ENCODE assay signal across 23 mouse cellular contexts in the genomic region with DNA sequence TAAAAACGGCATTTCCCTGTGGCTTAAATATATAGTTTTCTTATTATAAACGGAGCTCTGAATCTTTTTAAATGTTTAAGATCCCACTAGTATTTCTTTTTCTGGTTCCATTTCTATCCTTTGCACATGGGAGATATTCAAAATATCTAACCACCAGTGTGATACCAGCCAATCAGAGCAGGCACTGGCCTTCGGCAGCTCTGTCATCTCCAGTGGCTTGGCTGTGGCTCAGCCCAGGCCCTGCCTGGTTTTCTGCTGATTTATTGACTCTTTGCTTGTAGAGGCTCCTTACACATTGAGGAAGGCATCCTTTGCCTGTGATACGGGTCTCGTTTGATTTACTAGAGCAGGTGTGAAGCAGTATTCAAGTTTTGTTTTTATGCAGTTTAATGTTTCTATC.
"Had no signal": no experiment of that assay in that cellular context is flagged by ENCODE, and none has a peak within 500 bp of the region (broad histone marks: within the 10 kb centered on the region; RNA-seq: fewer than 3 reads in every experiment).

No protein-coding gene starts in this region.

- H3K27ac ChIP-seq: embryonic facial prominence, embryonic 10.5 days; embryonic facial prominence, embryonic 12.5 days; embryonic facial prominence, embryonic 13.5 days; embryonic facial prominence, embryonic 15.5 days; forebrain, embryonic 10.5 days; forebrain, embryonic 12.5 days; forebrain, embryonic 13.5 days; forebrain, embryonic 15.5 days; heart, adult 2 months had no signal

- DNase-seq: cerebellum, adult 18-20 months; cerebellum, adult 2 months; cerebellum, adult 8-10 months; cerebellum, adult 9-10 months; cerebellum, adult 9-11 months; cerebellum, postnatal 25 days; cerebellum, postnatal 36 days; embryo, embryonic 11 days; forebrain, postnatal 0 days; gastrocnemius, postnatal 10 days; heart, adult 11 months had no signal

- ATAC-seq: forebrain, embryonic 13.5 days; forebrain, embryonic 14.5 days; forebrain, embryonic 15.5 days; forebrain, embryonic 16.5 days; forebrain, postnatal 0 days had no signal

- H3K9me3 ChIP-seq: embryonic facial prominence, embryonic 10.5 days; embryonic facial prominence, embryonic 12.5 days; embryonic facial prominence, embryonic 13.5 days; embryonic facial prominence, embryonic 15.5 days; forebrain, embryonic 10.5 days; forebrain, embryonic 12.5 days; forebrain, embryonic 13.5 days; forebrain, embryonic 15.5 days had no signal

- H3K36me3 ChIP-seq: forebrain, embryonic 15.5 days had no signal

- H3K9ac ChIP-seq: embryonic facial prominence, embryonic 12.5 days; embryonic facial prominence, embryonic 13.5 days; embryonic facial prominence, embryonic 15.5 days; forebrain, embryonic 12.5 days; forebrain, embryonic 13.5 days; forebrain, embryonic 15.5 days; forebrain, postnatal 0 days had no signal

- H3K4me2 ChIP-seq: embryonic facial prominence, embryonic 12.5 days; embryonic facial prominence, embryonic 13.5 days; embryonic facial prominence, embryonic 15.5 days; forebrain, embryonic 12.5 days; forebrain, embryonic 13.5 days; forebrain, embryonic 15.5 days had no signal

- H3K4me3 ChIP-seq: embryonic facial prominence, embryonic 10.5 days; embryonic facial prominence, embryonic 12.5 days; embryonic facial prominence, embryonic 13.5 days; embryonic facial prominence, embryonic 15.5 days; erythroblast, embryonic 14.5 days; forebrain, embryonic 10.5 days; forebrain, embryonic 12.5 days; forebrain, embryonic 13.5 days; forebrain, embryonic 15.5 days; heart, adult 2 months had no signal

- H3K27me3 ChIP-seq: embryonic facial prominence, embryonic 12.5 days; embryonic facial prominence, embryonic 13.5 days; embryonic facial prominence, embryonic 15.5 days; forebrain, embryonic 12.5 days; forebrain, embryonic 13.5 days; forebrain, embryonic 15.5 days had no signal
